Mouse (Mus musculus) kidney, adult 2 months (tissue): ENCODE data around the gene Liph. TPM values are rescaled to one million over a fixed set of nuclear protein-coding genes. Genes with fewer than 3 reads are reported as not detected.

ENCODE experiments used
- DNase-seq: peaks from one replicate; pipeline ENCODE4 v3.0.0; 2021
- H3K27ac ChIP-seq: fragments of 200-500 bp; 2 replicates; pipeline ENCODE4 v1.5.1; 2012; ENCODE audit warnings: low read depth, low read length, control low read depth, inconsistent platforms; ENCODE audit not compliant: insufficient read depth
- H3K27me3 ChIP-seq: fragments of 200-500 bp; replicated peaks from 2 replicates; pipeline ENCODE4 v1.6.1; 2012; ENCODE audit warnings: mild to moderate bottlenecking, moderate library complexity, low read length, inconsistent platforms; ENCODE audit not compliant: control insufficient read depth, insufficient read depth
- H3K36me3 ChIP-seq: fragments of 200-500 bp; 2 replicates; pipeline ENCODE4 v1.6.1; 2012; ENCODE audit warnings: mild to moderate bottlenecking, moderate library complexity, low read length, inconsistent platforms; ENCODE audit not compliant: control insufficient read depth, insufficient read depth
- H3K4me1 ChIP-seq: fragments of 200-500 bp; 2 replicates; pipeline ENCODE4 v1.6.1; 2011; ENCODE audit warnings: low read length; ENCODE audit not compliant: control insufficient read depth, insufficient read depth
- H3K4me3 ChIP-seq: fragments of 200-500 bp; 2 replicates; pipeline ENCODE4 v1.5.1; 2011; ENCODE audit warnings: mild to moderate bottlenecking, low read depth, low read length, control low read depth; ENCODE audit not compliant: insufficient read depth
- CTCF ChIP-seq: fragments of 200-500 bp; conservative IDR thresholded peaks from 2 replicates; pipeline ENCODE4 v1.5.1; 2011; ENCODE audit warnings: low read depth, mild to moderate bottlenecking, control low read depth, low read length, moderate library complexity, mixed read lengths; ENCODE audit not compliant: insufficient read depth, insufficient read length
- POLR2A ChIP-seq: fragments of 200-500 bp; IDR thresholded peaks from one replicate; pipeline ENCODE4 v1.6.1; 2011; ENCODE audit warnings: low read depth, low read length, control low read depth
- WGBS: fragments of 180-500 bp; shearing (Covaris S2); methylation state at CpG from one replicate; pipeline ENCODE4 v1.1.7; 2018; 5-methylcytosine and 5-hydroxymethylcytosine counted together
- polyA plus RNA-seq: library from polyadenylated mRNA; depleted of rRNA; stranded (reverse); fragments of >200 nt; gene quantifications from 2 replicates; pipeline ENCODE4 v1.2.3, GENCODE M21; 2012; rRNA removed

The Liph gene
- polyA plus RNA-seq, result 0.41 and 0.45 TPM in 2 replicates

DNA sequence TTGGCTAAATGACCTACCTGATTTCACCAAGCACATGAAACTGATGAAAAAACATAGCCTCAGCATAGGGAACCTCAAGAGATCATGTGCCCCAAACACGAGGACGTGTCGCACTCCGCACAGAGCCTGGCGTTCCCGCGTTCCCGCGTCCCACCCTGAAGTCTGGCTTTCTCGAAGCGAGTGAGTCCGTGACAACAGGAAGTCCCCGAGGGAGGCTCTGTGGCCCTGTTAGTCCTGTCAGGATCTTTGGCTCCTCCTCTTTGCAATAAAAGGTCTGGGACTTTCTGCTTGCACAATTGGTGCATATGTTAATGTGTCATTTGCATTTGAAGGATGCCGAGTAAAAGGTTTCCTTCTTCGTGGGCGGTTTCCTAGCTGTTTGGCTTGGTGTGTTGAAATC, at the start of gene Liph:
Gene Liph, minus strand, starts transcription at position 360 of the 400 bp plus-strand sequence.
- H3K36me3 ChIP-seq, result no peaks in the 10 kb centered on the region
- no peak within 1 kb of the TSS for H3K27ac ChIP-seq
- no peak for TF ChIP-seq POLR2A
- no peak for TF ChIP-seq CTCF
- 5% methylated on average over 16 of the region's 16 CpGs for WGBS
- H3K27me3 ChIP-seq, result no peaks in the 10 kb centered on the region
- 0 out of 2 replicates have a peak, but pooled peaks cover 4% of the 10 kb centered on the region for H3K4me1 ChIP-seq
- DNase-seq, result peak; percentile 38
- peak within 1 kb of the TSS; percentile 48 for H3K4me3 ChIP-seq

DNA sequence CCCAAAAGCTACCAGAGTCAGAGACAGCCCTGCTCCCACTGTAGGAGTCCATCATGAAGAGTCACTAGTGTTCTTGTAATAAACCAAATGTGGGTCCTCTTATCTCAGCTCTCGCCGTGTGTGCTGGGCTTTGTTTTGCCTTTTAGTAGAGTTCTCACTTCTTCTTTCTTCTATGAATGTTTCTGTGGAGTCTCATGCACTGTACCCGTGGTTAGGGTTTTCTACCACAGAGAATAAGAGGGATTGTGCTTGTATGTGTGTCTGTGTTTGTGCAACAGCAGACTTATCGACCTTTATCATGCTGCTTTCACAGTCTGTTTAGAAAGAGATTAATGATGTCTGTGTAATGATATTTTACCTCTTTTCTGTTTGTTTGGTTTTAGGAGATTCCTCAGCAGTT, 48.4 kb upstream of the Liph start:
- H3K4me1 ChIP-seq, result no peaks in the 10 kb centered on the region
- H3K27ac ChIP-seq, result no peak overlapping the region
- peaks cover 2% of the 10 kb centered on the region; the same call in 1 of the 2 replicates for H3K36me3 ChIP-seq
- 78% methylated on average over 4 of the region's 4 CpGs for WGBS
- no peak for DNase-seq
- no peaks in the 10 kb centered on the region for H3K27me3 ChIP-seq
- H3K4me3 ChIP-seq, result no peak overlapping the region
- TF ChIP-seq POLR2A (no peak), CTCF (no peak)

DNA sequence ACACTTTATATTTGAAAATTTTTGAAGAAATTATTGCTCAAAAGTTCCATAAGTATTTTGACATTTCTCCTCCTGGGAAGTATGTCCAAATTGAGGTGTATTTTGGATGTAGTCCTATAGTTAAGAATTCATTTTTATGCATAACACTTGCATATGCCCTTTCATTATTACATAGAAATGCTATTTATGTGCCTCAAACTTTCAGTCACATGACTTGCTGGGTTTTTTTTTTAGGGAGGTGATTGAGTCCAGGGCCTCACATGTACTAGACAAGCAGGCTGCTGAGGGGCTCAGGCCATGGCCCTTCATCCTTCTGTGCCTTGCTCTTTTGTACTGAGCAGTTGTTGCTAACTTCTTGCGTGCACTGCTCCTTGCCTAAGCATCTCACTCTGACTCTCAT, 44.5 kb upstream of the Liph start:
- DNase-seq, result no peak
- Histone ChIP-seq H3K27me3 (no peaks in the 10 kb centered on the region), H3K4me3 (no peak overlapping the region), H3K36me3 (peaks cover 3% of the 10 kb centered on the region), H3K4me1 (no peaks in the 10 kb centered on the region), H3K27ac (no peak overlapping the region)
- 98% methylated on average over 1 of the region's 1 CpGs for WGBS
- TF ChIP-seq POLR2A (no peak), CTCF (no peak)

DNA sequence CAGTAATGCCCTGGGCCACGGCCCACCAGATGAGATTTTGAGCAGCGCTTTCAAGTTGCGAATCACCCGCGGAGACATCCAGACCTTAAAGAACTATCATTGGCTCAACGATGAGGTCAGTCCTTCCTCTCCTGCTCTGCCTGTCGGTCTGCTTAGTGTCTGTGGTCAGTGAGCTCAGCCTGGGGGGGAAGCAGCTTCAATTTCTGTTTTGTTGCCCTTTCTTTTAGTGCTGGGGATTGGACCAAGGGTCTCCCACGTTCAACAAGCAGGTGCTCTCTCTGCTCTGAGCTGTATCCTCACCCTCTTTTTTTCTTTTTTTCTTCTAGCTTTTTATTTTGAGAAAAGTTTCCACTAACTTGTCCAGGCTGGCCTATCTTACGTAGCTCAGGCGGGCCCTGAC, 43.1 kb upstream of the Liph start:
- no peaks in the 10 kb centered on the region for H3K27me3 ChIP-seq
- H3K4me1 ChIP-seq, result no peaks in the 10 kb centered on the region
- TF ChIP-seq POLR2A, result no peak
- no peak for TF ChIP-seq CTCF
- DNase-seq, result no peak
- H3K27ac ChIP-seq, result no peak overlapping the region
- WGBS, result 85% methylated on average over 10 of the region's 10 CpGs
- H3K4me3 ChIP-seq, result no peak overlapping the region
- H3K36me3 ChIP-seq, result peaks cover 3% of the 10 kb centered on the region; the same call in 1 of the 2 replicates

DNA sequence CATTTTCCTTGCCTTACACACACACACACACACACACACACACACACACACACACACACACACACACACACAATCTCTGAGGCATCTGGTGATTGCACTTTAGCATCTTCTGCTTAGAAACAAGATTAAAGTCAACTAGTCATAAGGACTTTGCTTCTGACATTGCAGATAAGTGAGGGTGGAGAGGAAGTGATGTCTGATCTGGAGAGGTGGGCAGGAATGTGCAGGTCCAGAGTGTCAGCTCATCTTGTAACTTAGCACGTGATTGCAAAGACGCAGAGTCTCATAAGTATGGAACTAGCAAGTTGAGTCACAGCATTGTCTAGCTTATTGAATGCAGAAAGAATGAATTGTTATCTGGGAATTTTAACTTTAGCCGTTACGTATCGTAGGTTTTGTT, 32.0 kb upstream of the Liph start:
- Histone ChIP-seq H3K4me3 (no peak overlapping the region), H3K4me1 (no peaks in the 10 kb centered on the region), H3K27me3 (no peaks in the 10 kb centered on the region), H3K27ac (no peak overlapping the region), H3K36me3 (peaks cover 5% of the 10 kb centered on the region)
- WGBS, result 95% methylated on average over 5 of the region's 5 CpGs
- no peak for DNase-seq
- no peak for TF ChIP-seq CTCF
- no peak for TF ChIP-seq POLR2A

DNA sequence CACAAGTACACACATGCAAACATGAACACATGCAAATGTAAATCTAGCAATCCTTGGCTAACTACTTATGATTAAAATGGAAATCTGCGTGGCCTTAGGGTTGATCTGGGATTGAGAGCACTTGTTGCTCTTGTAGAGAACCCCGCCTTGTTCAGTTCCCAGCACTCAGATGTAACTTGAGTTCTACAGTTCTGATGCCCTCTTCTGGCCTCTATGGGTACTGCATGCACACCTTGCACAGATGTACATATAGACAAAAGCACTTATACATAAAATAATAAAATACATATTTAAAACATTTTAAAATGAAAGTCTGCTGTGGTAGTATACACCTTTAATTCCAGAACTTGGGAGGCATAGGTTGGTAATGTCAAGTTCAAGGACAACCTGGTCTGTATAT, 26.7 kb upstream of the Liph start:
- WGBS, result 98% methylated on average over 2 of the region's 2 CpGs

DNA sequence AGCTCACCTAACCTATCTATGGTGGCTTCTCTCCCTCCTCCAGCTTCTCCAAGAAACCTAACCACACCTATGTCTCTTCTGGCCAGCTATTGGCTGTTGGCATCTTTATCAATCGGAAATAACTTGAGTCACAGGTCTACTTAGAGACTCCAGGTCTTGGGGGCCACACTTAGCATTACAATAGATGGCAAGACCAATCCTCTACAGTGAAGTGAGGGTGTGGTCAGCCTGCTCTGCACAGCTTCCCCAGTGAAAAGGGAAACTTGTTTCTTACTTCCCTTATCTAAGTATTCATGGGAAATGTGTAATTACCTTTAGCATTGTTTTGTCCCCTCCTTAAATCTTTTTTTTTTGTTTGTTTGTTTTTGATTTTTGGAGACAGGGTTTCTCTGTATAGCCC, 20.1 kb upstream of the Liph start:
- WGBS, result 94% methylated on average over 1 of the region's 1 CpGs
- Histone ChIP-seq H3K27me3 (no peaks in the 10 kb centered on the region), H3K27ac (no peak overlapping the region), H3K36me3 (peaks cover 1% of the 10 kb centered on the region), H3K4me1 (no peaks in the 10 kb centered on the region), H3K4me3 (no peak overlapping the region)
- no peak for DNase-seq
- TF ChIP-seq POLR2A (no peak), CTCF (no peak)

More for the DNA sequence above, 26.7 kb upstream of the Liph start:
- H3K4me1 ChIP-seq, result no peaks in the 10 kb centered on the region
- TF ChIP-seq POLR2A (no peak), CTCF (peak; percentile 29; the same call in 1 of the 2 replicates)
- H3K4me3 ChIP-seq, result no peak overlapping the region
- peaks cover 8% of the 10 kb centered on the region for H3K36me3 ChIP-seq
- H3K27ac ChIP-seq, result no peak overlapping the region
- H3K27me3 ChIP-seq, result no peaks in the 10 kb centered on the region
- peak; percentile 6 for DNase-seq
